Mouse (Mus musculus) induced T-regulatory cell, adult 2 months (primary cell): ENCODE data around the gene Neurog2.

Experiments
- DNase-seq: peaks from one replicate; pipeline ENCODE4 v3.0.0-alpha.2; 2012; ENCODE audit warnings: low read depth

Neurog2 gene

DNA sequence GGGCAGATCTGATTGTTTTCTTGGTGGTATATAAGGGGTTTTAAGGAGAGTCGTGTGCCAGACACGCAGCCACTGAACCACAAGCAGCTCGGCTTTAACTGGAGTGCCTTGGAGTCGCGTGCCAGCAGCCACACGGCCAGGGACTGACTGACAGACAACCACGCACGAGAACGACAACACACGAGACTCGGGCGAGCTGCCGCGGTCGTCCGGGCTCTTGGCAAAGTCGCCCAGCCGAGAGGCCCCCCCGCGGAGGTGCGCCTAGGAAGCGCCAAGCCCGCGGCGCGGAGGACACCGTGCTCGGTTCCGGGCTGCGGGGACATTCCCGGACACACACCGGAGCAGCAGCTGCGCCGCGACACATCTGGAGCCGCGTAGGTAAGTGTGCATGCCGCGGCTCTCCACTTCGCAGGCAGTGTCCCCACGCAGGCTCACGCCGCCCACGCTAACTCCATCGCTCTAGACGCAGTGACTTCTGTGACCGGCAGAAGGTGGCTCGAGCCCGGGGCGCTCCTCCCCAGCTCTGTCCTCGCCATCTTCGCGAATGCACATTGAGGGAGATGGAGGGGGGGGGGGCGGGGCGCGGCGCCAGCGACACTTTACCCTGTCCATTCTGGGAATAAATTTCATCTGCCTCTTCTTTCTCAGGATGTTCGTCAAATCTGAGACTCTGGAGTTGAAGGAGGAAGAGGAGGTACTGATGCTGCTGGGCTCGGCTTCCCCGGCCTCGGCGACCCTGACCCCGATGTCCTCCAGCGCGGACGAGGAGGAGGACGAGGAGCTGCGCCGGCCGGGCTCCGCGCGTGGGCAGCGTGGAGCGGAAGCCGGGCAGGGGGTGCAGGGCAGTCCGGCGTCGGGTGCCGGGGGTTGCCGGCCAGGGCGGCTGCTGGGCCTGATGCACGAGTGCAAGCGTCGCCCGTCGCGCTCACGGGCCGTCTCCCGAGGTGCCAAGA lies at the start of gene Neurog2:
Gene Neurog2, plus strand, starts transcription at position 56 of the 953 bp plus-strand sequence.
- peak; percentile 61 for DNase-seq

- DNase-seq = no peak
These were observed 35.8 kb upstream of the Neurog2 start for GRCm38 (mm10) chr3:127597136-127597535.

- DNase-seq = peak; percentile 52
These were observed 24.8 kb upstream of the Neurog2 start for GRCm38 (mm10) chr3:127608109-127608508.

DNA sequence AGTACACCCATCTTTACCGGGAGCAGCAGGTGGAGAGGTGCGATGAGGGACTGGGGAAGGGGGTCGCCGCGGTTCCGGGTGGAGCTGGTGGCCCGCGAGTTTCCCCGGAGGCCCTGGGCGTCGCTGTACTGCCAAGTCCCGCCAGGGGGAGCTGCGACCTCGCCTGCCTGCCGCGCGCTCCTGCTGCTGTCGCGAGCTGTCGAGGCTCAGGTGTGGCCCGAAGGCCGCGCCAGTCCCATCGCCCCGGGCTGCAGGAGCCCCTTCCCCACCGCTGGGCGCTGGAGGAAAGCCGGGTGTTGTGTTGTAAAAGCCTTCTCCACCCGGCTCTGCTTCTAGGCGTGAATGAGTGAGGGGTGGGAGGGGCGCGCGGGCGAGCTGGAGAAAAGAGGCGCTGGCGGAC lies 7.6 kb upstream of the Neurog2 start:
- DNase-seq = peak; percentile 80

- DNase-seq = peak; percentile 33
These were observed 7.1 kb upstream of the Neurog2 start for GRCm38 (mm10) chr3:127625701-127626399.

DNA sequence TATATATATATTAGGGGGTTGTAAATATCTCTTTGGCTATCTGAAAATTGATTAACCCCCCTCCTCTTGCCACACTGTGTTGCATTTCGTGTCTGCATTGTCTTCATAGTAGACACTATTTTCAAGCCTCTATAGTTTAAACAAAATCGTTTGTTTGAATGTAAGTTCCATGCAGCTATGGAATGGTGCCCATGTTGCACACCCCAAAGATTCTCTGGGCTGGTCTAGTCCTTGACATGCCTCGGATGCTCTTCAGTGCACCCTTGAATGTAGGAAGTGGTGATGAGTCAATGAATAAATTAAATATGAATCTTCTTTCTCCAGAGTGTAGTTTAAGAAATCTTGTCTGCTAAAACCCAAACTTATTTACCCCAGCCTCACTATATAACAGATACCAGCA lies 6.4 kb upstream of the Neurog2 start:
- DNase-seq = no peak

DNA sequence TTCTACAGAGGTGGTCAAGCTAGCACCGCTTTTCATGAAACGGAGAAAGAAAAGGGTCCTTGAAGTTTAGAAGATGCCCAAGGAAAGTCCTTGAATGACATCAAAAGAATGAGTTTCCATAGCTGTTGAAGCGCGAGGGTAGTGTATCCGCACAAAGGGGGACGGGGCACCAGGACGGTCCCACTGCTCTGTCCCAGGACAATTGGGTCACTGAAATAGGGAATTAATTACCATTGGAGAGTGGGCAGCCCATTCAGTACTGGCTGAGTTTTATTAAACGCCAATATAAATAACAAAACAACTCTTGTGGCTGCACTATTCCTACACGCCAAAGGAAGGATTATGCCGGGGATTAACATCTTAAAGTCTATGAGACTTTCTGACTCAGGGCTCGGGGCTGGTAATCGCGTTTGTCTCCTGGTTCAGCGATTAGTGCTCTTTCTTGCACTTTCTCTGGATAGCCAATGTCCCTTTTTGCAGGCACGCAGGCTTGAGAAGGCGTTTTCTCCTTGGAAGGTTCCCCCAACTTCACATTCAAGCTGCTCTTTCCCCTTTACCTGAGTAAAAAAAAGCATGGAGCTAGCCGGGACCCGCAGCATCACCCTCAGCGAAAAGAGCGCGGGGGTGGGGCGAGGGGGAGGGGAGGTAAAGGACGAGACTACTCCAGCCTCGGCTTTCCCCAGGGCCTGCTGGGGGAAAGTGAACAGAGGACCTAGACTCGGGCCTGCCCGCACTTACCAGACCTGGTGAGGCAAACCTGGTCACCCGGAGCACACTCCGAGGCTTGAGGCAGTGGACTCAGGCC lies 5.6 kb upstream of the Neurog2 start:
- no peak for DNase-seq

DNA sequence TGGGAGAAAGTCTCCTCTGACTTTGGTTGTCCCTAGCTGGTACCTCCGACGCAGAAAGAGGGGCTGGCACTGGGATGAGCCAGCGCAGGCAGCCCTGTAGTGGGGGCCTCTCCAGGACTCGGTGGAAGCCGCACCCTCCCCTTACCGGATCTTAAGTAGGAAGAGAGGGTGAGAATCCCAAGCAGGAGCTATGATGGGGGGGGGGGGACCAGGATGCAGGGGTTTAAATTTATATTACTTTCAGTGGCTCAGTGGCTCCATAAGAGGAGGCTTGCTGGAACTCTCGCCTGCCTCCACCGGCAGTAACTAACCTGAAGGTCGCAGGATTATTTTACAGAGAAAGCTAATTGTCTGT lies 5.0 kb upstream of the Neurog2 start:
- DNase-seq = no peak

DNA sequence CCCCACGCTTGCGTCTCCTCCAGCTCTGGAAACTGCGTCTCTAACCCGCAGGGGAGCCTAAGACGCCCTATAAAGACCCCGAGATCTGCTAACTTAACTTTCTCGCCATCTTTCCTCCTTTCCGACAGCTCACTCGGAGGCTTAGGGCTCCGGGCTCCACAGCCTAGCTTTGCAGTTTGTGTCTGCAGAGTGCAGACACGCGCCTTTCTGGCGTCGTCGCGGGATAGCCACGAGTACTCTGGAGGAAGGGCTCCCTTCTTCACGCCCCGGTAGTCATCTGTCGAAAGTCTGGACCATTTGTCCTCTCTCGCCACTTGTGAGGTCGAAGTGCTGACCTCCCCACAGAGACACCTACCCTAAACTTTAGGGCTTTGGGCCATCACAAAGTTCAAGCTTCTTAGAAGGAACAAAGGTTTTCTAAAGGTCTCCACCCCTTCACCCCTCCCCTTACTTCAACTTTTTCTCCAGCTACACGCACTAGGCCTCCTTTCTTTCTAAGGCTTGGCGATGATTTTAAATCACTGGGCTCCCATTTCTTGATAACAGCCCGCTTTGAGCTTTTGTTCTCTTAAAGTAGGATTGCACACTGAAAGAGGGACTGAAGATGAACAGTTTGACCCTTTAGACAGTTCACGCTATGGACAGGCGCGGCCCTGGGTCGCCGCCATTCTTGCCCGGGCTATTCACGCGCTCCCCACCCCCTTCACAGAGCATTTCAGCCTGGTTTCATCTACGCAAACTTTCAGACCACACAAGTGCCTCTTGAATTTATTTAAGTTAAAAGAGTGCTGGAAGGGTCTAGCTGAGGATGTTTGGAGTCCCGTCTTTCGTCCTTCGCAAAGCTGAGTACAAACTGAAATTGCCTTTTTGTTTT lies 4.4 kb upstream of the Neurog2 start:
- DNase-seq = no peak

GRCm38 (mm10) chr3:127630190-127630589 lies 2.7 kb upstream of the Neurog2 start:
- DNase-seq = no peak

DNA sequence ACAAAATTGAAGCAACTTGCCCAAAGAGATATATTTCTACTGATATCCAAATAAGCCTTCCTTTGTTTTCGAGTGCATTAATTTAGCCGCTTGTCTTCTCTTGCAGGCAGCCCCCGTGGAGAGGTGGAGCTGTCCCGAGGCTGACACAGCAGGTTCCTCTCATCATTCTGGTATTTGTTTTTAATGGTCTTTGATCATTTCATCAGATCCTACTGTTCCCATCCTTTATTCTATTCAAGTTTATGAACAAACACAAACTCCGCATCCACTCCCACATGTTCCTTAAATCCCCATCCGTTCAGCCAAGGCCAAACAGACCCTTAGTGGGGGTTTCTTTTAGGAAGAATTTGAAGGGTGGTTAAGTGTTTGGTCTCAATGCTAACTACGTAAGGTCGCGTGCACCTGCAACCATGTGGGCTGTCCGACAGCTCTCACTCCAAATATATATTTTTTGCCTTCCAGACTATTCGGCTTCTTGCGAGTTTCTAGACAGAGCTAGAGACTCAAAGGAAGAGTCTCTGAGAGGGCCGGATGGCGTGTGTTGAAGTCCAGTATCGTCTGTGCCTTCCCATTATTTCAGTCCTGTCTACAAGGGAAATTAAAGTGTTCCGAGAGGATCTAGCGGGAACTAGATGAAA lies 2.1 kb upstream of the Neurog2 start:
- no peak for DNase-seq

DNA sequence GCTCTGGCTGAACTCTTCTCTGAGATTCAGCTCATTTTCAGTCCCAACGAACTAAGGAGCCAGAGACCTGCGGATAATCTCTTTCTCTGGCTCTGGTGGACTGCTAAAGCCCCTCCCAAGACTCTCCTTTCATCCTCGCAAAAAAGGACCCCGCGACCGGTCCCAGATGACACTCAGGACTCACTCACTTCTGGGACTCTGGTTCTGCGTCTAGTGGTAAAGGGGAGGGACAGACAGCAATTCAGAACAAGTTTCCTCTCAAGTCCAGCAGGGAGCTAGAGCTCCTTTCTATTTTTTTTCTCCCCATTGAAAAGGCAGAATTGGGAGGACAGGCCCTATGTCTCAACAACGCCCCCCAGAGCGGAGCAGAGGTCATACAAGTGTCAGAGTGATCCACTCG lies 1.4 kb upstream of the Neurog2 start:
- peak; percentile 35 for DNase-seq

GRCm38 (mm10) chr3:127632531-127632930 lies 404 bp upstream of the Neurog2 start:
- peak; percentile 36 for DNase-seq

DNA sequence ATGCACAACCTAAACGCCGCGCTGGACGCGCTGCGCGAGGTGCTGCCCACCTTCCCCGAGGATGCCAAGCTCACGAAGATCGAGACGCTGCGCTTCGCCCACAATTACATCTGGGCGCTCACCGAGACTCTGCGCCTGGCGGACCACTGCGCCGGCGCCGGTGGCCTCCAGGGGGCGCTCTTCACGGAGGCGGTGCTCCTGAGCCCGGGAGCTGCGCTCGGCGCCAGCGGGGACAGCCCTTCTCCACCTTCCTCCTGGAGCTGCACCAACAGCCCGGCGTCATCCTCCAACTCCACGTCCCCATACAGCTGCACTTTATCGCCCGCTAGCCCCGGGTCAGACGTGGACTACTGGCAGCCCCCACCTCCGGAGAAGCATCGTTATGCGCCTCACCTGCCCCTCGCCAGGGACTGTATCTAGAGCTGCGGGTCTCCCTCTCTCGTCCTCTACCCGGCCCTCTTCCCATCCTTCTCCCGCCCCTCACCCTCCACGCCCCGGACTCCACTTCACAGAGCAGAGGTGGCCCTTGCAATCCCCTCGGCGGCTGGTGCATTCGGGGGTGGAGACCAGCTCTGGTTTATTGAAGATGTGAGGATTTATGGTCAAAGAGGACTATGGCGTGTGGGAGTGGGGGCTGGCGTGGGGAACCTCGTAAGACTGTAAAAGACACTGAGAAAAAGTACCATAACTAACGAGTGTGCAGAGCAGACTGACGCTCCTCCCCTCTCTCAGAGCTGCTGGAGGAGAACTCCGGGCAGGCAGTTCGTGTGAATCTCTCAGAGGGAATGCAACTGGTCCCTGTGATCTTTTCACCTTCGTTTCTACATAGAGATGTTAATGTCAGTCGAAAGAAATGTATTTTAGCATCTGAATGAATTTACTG lies 1.4 kb downstream of the Neurog2 start:
- peak; percentile 82 for DNase-seq

DNA sequence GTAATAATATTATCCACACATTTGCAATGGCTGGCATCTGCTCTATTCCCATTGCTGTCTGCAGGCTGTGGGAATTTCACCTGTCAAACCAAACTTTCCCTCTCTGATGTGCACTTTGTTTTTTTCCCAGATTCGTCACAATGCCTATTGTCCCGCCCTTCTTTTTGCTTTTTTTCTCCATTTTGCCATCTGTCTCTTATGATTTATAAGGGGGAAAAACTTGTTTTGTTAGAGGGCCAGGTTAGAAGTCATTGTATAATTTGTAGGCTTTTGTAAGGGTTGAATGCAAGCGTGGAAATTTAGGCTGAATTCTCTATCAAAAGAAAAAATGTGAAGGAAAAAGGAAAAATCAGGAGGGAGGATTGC lies 2.0 kb downstream of the Neurog2 start:
- no peak for DNase-seq

DNA sequence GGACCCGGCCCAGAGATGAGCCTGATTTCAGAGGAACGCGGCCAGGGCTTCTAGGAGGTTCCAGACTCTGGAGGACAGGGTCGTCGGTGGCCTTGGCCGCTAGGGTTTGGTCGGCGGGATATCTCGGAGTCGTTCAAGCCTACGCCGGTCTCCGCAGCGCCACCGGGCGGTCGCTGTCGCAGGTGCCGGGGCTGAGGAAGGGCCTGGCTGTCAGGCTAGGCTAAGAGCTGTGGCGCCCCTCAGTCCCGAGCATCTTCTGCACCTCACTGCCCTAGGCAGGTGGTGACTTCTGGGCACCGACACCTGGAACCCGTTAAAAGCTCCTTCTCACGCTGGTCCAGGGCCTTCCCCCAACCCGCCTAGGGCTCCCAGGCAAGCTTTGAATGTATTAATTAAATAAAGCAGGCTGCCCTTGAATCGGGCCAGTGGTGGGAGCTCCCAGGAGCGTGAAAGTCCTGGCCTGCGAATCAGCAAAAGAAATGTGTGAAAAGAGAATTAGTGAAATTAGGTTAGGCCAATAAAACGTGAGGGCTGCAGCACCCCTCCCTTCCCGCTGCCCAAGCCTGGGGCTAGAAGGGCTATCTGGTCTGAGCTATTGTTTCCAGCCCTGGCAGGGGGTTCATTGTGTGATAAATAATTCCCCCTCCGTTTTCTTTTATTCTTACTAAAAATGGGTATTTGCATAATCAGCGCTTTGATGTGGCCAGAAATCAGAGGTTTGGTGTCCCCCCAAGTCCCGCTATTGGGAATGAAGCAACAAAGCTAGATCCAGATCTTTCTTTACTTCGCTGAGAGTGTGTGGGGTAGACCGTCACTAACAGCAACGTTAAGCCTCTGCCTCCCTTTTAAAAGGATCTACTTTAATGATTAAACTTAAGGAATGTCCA lies 7.2 kb downstream of the Neurog2 start:
- peak; percentile 60 for DNase-seq

DNA sequence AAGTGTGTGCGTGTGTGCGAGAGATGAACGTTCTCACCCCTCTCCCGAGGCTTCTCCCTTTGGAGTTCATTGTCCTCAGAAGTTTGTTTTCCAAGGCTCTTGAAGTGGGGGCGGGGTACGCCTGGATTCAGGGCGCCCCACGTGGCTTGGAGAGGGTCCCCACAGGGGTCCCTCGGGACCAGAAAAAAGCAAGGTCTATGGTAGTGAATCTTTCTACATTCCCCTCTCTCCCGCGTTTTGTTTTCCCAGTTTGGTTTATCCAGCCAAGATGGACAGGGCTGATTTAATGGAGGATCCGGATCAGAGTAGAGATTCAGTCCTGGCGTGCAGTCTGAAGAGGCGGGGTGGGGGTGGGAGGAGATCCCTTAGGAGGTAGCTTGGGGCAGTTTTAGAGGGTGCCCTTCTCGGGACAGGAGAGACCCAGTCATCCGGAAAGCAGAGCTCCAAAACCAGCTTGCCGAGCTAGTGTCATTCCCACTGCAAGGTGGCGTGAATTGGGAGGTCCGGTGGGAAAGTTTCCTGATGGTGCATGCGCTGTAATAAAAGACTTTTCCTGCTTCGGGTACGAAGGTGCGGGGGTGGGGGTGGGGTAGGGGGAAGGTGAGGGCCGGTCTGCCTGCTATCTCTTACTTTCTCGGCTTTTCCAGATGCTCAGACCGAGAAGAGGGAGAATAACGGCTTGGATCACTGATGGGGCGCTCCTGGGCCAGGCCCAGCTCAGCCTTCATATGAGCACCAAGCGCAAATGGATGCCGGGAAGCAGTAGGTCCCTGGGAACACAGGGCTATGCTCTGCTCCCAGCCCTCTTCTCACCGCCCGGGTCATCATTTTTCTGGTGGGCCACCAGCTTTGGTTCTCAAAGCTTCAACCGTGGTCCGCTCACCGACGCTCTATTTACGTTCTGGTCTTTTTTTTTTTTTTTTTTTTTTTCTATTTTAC lies 8.1 kb downstream of the Neurog2 start:
- no peak for DNase-seq

- DNase-seq = no peak
These were observed 9.3 kb downstream of the Neurog2 start for GRCm38 (mm10) chr3:127642211-127642610.
